Mouse (Mus musculus) hindbrain, embryonic 13.5 days (tissue): ENCODE measurements around the gene Zfp296. TPM values are rescaled to one million over a fixed set of nuclear protein-coding genes. Genes with fewer than 3 reads are reported as not detected.
A peak's percentile ranks its signal among the peaks of the same experiment; 100 is the strongest.

Source experiments
- ATAC-seq: fragments of 200-750 bp; cut with Nextera tagmentation; 2 replicates; pipeline ENCODE4 v1.8.0; 2017; ENCODE audit warnings: moderate TSS enrichment; ENCODE audit not compliant: low FRiP score
- H3K27ac ChIP-seq: fragments of 300-500 bp; sonication (generic); 2 replicates; pipeline ENCODE4 v1.5.1; 2015; ENCODE audit warnings: inconsistent platforms, mild to moderate bottlenecking, moderate library complexity
- H3K27me3 ChIP-seq: fragments of 300-500 bp; sonication (generic); 2 replicates; pipeline ENCODE4 v1.6.1; 2015; ENCODE audit warnings: mild to moderate bottlenecking, inconsistent platforms
- H3K36me3 ChIP-seq: fragments of 300-500 bp; sonication (generic); 2 replicates; pipeline ENCODE4 v1.6.1; 2015; ENCODE audit warnings: mild to moderate bottlenecking, inconsistent platforms
- H3K4me1 ChIP-seq: fragments of 300-500 bp; sonication (generic); replicated peaks from 2 replicates; pipeline ENCODE4 v1.6.1; 2015; ENCODE audit warnings: inconsistent platforms
- H3K4me2 ChIP-seq: fragments of 300-500 bp; sonication (generic); 2 replicates; pipeline ENCODE4 v1.6.1; 2015; ENCODE audit warnings: inconsistent platforms, mild to moderate bottlenecking, moderate library complexity
- H3K4me3 ChIP-seq: fragments of 300-500 bp; sonication (generic); 2 replicates; pipeline ENCODE4 v1.5.1; 2015; ENCODE audit warnings: mild to moderate bottlenecking, inconsistent platforms
- H3K9ac ChIP-seq: fragments of 300-500 bp; sonication (generic); 2 replicates; pipeline ENCODE4 v1.6.1; 2015; ENCODE audit warnings: mild to moderate bottlenecking, inconsistent platforms
- H3K9me3 ChIP-seq: fragments of 300-500 bp; sonication (generic); 2 replicates; pipeline ENCODE4 v1.6.1; 2016; ENCODE audit warnings: inconsistent platforms
- WGBS: fragments of 180-500 bp; shearing (Covaris S2); methylation state at CpG from one replicate; pipeline ENCODE4 v1.1.7; 2015; 5-methylcytosine and 5-hydroxymethylcytosine counted together
- polyA plus RNA-seq: library from polyadenylated mRNA; unstranded; fragments of >200 nt; fragmentation: Nextera tagmentation; extraction: Ambion mirVana; gene quantifications from 2 replicates; pipeline ENCODE4 v1.2.1, GENCODE M21; 2015

Gene Zfp296
- polyA plus RNA-seq, 1 experiment from 2014 or later, result 0.22 TPM

DNA sequence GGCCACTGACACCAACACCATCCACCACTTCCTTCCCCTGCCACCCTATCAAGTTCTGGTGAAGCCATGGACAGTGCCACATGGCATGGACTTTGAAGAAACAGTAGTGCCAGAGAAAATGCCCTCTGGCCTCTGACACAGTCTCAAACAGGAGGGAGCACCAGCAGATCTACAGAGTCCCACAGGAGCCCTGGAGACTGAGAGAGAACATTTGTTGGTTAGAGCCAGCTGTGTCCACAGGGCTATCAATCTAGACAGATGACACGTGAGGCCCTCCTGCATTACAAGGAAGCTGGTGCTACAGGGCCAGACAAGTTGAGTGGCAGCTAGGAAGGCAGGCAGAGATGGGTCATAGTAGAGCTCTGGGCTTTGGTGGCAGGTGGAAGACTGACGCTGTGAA, 24.6 kb upstream of the Zfp296 start:
- no peak overlapping the region for H3K4me3 ChIP-seq
- H3K27ac ChIP-seq, result no peak overlapping the region
- no peaks in the 10 kb centered on the region for H3K9me3 ChIP-seq
- no peak overlapping the region for H3K9ac ChIP-seq
- peaks cover 47% of the 10 kb centered on the region for H3K4me1 ChIP-seq
- no peak for ATAC-seq
- WGBS, result 62% methylated on average over 2 of the region's 2 CpGs
- no peaks in the 10 kb centered on the region for H3K27me3 ChIP-seq
- peaks cover 37% of the 10 kb centered on the region for H3K36me3 ChIP-seq
- no peak overlapping the region for H3K4me2 ChIP-seq

DNA sequence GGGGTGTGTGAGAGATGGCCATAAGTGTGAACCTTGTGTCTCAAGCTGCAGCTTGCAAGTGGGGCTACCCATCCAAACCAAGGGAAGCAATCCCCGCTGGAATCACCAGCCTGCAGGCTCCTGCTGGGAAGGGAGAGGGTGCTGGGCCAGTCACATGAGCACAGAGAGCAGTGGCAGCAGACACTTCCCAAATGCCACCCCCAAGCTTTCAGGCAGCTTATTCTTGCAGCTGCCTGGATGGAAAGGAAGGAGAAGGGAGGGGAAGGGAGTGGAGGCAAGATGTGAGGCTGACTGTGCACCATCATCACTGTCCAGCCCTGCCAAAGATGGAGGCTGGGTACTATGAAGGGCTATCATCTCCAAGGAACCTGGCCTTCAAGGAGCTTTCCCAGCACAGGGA, 22.9 kb upstream of the Zfp296 start:
- H3K9ac ChIP-seq, result no peak overlapping the region; the same call in 1 of the 2 replicates
- peaks cover 43% of the 10 kb centered on the region for H3K36me3 ChIP-seq
- H3K27me3 ChIP-seq, result no peaks in the 10 kb centered on the region
- no peak for ATAC-seq
- WGBS, result 94% methylated on average over 1 of the region's 1 CpGs
- H3K4me1 ChIP-seq, result peaks cover 56% of the 10 kb centered on the region
- H3K27ac ChIP-seq, result no peak overlapping the region
- no peak overlapping the region for H3K4me3 ChIP-seq
- H3K9me3 ChIP-seq, result no peaks in the 10 kb centered on the region
- no peak overlapping the region for H3K4me2 ChIP-seq

DNA sequence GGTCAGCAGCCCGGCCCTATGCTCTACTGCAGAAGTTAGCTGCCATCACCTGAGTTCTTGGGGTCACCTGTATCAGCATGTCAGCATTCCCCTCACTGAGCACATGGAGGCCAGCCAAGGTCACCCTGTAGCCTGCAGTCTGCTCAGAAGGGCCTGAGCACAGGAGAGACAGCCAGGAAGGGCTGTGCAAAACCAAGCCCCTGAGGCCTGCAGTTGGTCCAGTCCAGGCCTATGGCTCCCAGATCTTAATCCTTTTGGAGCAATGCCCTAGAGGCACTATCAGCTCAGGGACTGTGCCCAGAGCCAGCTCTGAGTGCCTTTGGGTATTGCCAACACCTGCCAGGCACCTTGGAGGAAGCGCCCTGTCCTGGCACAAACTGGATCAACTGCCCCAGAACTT, 20.0 kb upstream of the Zfp296 start:
- Histone ChIP-seq H3K27ac (no peak overlapping the region), H3K4me1 (peaks cover 73% of the 10 kb centered on the region)

DNA sequence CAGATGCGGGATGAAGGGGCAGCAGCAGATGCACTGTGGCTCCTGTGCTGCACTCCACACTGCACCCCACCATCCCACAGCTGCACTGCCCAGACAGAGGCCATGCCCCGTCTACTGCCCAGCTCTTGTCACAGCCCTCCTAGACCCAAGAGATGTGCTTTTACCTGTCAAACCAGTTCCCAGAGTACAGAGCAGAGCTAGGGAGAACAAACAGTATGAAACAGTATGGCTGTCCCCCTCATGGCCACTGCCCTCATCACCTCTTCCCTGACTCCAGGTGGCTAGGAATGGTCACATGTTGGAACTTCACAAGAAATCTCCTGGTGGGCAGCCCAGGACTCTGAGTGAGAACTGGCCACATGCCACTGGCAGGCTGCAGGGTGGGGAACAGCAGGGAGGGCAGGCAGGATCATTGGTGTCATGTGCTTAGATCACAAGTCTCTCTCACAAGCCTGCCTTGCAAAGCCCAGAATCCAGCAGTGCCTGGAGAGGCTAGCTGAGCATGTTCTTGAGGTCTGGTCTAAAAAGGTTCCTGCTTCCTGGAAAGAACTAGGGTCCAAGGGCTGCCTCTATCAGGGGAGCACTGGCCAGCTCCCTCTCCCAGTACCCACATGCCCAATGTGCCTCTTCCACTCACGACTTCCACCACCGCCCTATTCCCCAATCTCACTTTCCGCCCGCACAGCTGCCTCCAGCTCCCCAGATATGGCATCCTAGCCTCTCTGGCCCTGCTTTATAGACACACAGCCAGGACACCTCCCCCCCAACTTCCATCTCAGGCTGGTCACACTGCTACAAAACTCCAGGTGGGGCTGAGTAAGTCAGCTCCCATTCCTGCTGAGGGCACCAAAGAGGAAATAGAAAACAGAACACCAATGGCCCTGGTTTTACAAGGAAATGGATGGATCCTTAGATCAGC, 18.8 kb upstream of the Zfp296 start:
- Histone ChIP-seq H3K27ac (no peak overlapping the region), H3K4me3 (no peak overlapping the region), H3K36me3 (peaks cover 29% of the 10 kb centered on the region), H3K9ac (peak overlapping the region; percentile 56), H3K9me3 (no peaks in the 10 kb centered on the region), H3K4me2 (peak overlapping the region; percentile 100), H3K4me1 (peaks cover 70% of the 10 kb centered on the region), H3K27me3 (no peaks in the 10 kb centered on the region)
- WGBS, result 94% methylated on average over 6 of the region's 6 CpGs
- ATAC-seq, result no peak

More for the DNA sequence above, 20.0 kb upstream of the Zfp296 start:
- Histone ChIP-seq H3K4me3 (no peak overlapping the region), H3K4me2 (no peak overlapping the region), H3K27me3 (no peaks in the 10 kb centered on the region), H3K9ac (peak overlapping the region; percentile 36), H3K9me3 (no peaks in the 10 kb centered on the region), H3K36me3 (peaks cover 41% of the 10 kb centered on the region)
- no peak for ATAC-seq
- WGBS, result 94% methylated on average over 2 of the region's 2 CpGs

DNA sequence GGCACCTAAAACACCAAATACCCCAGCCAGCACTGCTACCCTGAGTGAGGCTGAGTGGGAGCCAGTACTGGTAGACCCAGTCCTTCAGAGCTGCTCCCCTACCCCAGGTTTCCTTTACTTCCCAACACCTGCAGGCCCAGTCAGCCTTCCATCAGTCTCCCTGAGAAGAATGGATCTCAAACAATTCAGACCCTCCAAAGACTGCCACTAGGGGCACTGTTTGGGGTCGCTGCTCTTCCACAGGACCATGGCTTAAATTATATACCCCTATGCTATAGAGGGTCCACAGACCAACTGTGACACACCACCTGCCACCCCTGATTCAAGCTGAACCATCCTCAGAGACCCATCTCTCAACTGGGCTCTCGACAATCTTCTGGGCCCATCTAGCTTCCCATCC, 18.1 kb upstream of the Zfp296 start:
- WGBS, result 41% methylated on average over 2 of the region's 2 CpGs
- Histone ChIP-seq H3K4me2 (peak overlapping the region; percentile 100), H3K27ac (no peak overlapping the region), H3K9me3 (no peaks in the 10 kb centered on the region), H3K4me1 (peaks cover 71% of the 10 kb centered on the region), H3K4me3 (peak overlapping the region; percentile 99), H3K36me3 (peaks cover 22% of the 10 kb centered on the region), H3K27me3 (no peaks in the 10 kb centered on the region), H3K9ac (peak overlapping the region; percentile 56)
- no peak for ATAC-seq

DNA sequence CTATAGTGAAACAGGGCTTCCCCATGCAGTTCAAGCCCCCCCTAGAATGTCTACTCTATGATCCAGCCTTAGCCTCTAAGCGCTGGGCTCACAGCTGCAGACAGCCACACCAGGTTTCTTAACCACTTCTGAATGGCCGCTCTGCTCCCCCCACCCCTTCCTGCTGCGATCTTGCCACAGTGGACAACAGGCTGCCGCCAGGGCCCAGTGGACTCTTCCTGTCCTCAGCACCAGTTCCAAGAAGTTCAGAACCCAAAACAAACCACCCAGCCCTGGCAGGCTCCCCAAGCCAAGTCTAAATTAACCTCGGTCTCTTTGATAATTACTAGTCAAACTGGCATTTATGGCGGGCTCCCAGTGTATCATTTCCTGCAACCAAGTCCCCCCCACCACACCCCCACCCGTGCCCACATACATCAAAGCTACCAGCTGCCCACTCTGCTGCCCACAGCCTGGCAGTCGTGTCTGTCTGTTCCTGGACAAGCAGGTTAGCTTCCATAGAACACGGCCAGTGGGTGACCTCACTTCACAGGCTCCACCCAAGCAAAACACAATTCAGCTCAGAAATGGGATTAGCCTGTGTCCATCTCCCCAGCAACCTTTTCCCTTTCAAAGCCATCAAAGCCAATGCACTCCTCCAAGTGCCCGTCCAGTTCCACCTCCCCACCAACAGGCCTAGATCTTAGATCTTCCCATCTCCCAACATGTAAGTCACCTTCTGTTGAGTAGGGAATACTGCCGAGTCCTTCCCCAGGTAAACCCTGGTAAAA, 16.4 kb upstream of the Zfp296 start:
- Histone ChIP-seq H3K27ac (peak overlapping the region; percentile 96; the same call in 1 of the 2 replicates), H3K4me3 (peak overlapping the region; percentile 99), H3K9ac (peak overlapping the region; percentile 98), H3K36me3 (peaks cover 27% of the 10 kb centered on the region), H3K9me3 (peaks cover 3% of the 10 kb centered on the region; the same call in 1 of the 2 replicates), H3K4me1 (peaks cover 65% of the 10 kb centered on the region), H3K4me2 (peak overlapping the region; percentile 100), H3K27me3 (no peaks in the 10 kb centered on the region)
- no peak for ATAC-seq
- WGBS, result 31% methylated on average over 11 of the region's 11 CpGs

DNA sequence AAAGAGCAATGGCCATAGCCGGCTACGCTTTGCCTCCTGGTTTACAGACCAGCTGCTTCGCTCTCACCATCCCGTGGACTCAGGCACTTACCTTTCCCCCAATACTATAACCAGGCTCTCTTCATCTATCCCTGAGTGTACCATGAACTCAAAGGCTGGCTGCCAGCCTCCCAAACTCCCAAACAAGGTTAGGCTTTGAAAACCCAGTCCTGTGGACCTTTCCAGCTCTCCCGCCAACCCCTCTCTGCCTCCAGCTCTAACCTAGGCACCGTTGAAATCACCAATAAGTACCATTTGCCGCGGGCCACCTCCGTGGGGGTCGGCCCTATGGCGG, 15.7 kb upstream of the Zfp296 start:
- Histone ChIP-seq H3K27me3 (no peaks in the 10 kb centered on the region), H3K27ac (peak overlapping the region; percentile 96), H3K4me1 (peaks cover 63% of the 10 kb centered on the region), H3K4me3 (peak overlapping the region; percentile 99), H3K4me2 (peak overlapping the region; percentile 100), H3K36me3 (peaks cover 27% of the 10 kb centered on the region), H3K9me3 (peaks cover 3% of the 10 kb centered on the region; the same call in 1 of the 2 replicates), H3K9ac (peak overlapping the region; percentile 98)
- WGBS, result 2% methylated on average over 11 of the region's 11 CpGs
- ATAC-seq, result no peak

DNA sequence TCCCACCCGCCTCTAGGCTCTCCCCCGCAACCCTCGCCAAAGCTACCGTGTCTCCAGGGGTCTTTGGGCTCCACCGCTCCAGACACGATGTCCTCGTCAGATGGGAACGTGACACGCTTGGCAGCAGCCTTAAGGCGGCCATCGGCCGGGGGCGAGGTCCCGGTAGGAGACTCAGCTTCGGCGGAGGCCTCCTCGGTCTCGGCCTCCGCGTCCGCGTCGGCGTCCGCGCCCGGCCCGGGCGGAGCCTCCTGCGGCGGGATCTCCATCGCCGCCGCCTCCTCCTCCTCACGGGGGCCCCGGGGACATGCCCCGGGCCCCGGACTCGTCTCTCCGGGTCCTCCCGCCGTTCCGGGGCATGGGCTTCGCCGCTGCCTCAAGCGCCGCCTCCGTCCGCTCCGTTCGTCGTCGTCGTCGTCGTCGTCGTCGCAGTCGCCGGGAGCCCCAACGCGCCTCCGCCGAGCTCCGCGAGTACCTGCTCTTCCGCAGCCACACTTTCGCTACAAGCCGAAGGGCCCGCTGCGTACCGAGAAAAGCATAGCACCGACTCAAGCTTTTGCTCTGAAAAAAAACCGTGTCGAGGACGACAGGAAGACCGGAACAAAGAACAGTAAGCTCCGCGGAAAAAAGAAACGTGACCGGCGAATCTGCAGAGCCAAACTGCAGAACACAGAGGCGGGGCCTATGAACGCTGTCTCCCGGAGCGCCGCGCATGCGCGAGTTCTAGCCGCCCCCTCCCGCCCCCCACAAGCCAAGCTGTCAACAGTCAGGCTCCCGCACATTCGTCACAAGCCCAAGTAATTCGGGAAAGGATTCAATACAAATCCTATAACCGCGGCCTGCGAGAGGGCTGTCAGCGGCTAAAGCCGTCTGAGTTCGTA, 15.1 kb upstream of the Zfp296 start:
- Histone ChIP-seq H3K36me3 (peaks cover 27% of the 10 kb centered on the region), H3K9me3 (peaks cover 3% of the 10 kb centered on the region; the same call in 1 of the 2 replicates), H3K4me1 (peaks cover 57% of the 10 kb centered on the region), H3K27ac (peak overlapping the region; percentile 96), H3K9ac (peak overlapping the region; percentile 98), H3K4me2 (peak overlapping the region; percentile 100), H3K27me3 (no peaks in the 10 kb centered on the region), H3K4me3 (peak overlapping the region; percentile 99)
- under 1% methylated on average over 86 of the region's 102 CpGs for WGBS
- ATAC-seq, result peak; percentile 84

DNA sequence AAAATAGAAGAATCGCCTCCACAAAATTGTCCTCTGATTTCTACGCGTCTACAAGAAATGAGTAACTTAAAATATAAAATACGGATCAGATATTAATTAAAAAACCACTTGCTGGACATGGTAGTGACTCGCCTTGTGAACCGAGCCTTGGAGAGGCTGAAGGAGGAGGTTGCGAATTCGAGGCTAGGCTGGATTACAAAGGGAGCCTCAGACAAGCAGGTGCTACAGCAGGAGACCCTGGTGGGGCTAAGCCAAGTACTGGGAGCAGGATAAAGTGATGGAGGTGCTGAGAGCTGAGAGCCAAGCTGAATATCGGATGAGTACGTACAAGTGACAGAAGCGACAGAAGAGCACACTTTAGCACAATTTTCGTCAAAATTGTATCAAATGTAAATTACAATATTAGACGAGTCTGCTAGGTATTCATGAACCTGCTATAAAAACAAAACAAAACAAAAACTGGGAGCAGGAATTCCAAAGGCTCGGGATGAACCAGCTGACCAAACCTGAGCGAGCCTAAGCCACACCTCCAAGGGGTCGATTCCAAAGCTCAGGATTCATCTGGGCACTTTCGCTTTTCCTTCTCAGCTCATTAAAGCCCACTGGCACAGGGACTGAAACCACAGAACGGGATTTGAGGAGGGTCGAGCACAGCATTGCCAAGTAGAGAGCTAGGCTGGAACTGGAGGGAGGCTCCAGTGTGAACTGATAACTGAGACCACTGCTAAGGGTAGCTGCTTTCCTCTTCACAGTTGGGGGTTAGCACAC, 14.3 kb upstream of the Zfp296 start, which contains the start of gene Ppp1r37:
TSS of gene Ppp1r37 (minus strand) at position 434 of the 768 bp plus-strand sequence.
- peak within 1 kb of the TSS; percentile 96 for H3K27ac ChIP-seq
- H3K36me3 ChIP-seq, result peaks cover 24% of the 10 kb centered on the region
- peak; percentile 55 for ATAC-seq
- H3K9me3 ChIP-seq, result peaks cover 3% of the 10 kb centered on the region; the same call in 1 of the 2 replicates
- H3K27me3 ChIP-seq, result no peaks in the 10 kb centered on the region
- 3% methylated on average over 19 of the region's 19 CpGs for WGBS
- H3K9ac ChIP-seq, result peak within 1 kb of the TSS; percentile 98
- H3K4me3 ChIP-seq, result peak within 1 kb of the TSS; percentile 99
- peaks cover 49% of the 10 kb centered on the region for H3K4me1 ChIP-seq
- peak within 1 kb of the TSS; percentile 100 for H3K4me2 ChIP-seq

DNA sequence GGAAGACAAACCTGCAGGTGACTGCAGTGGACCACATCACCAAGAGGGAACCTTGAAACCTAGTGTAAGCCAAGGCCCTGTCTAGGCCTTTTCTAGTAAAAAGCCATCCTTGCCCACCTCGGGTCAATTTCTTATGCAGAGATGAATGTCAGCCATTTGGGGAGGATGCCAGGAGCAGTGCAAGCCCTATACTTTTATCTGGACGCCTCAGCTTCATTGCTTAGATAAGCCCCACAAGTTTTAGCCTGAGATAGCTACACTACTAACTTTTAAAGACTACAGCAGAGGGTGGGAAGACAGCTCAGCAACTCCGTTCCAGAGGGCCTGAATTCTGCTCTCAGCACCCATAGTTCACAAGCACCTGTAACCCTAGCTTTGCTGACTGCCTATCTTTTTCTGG, 13.2 kb upstream of the Zfp296 start:
- no peak for ATAC-seq
- Histone ChIP-seq H3K9ac (no peak overlapping the region), H3K4me3 (no peak overlapping the region), H3K27ac (no peak overlapping the region), H3K36me3 (peaks cover 25% of the 10 kb centered on the region), H3K9me3 (peaks cover 3% of the 10 kb centered on the region; the same call in 1 of the 2 replicates), H3K4me2 (no peak overlapping the region), H3K27me3 (no peaks in the 10 kb centered on the region), H3K4me1 (peaks cover 39% of the 10 kb centered on the region)
- WGBS, result 90% methylated on average over 3 of the region's 3 CpGs

DNA sequence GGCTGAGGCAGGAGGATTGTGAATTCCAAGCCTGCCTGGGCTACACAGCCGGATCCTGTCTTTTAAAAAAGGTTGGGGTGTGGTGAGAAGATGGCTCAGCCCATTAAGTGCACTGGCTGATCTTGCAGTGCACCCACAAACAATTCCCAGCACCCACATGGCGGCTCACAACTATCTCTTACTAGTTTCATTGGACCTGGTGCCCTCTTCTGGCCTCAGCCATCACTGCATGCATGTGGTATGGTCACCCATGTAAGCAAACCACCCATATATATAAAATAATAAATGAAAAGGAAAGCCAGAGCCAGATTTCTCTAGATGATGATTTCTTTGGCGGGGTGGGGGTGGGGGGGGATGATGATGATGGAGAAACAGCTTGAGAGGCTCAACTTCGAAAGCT, 12.6 kb upstream of the Zfp296 start:
- Histone ChIP-seq H3K9me3 (peaks cover 3% of the 10 kb centered on the region; the same call in 1 of the 2 replicates), H3K4me1 (peaks cover 33% of the 10 kb centered on the region), H3K4me2 (no peak overlapping the region), H3K27ac (no peak overlapping the region), H3K4me3 (no peak overlapping the region), H3K27me3 (no peaks in the 10 kb centered on the region), H3K9ac (no peak overlapping the region), H3K36me3 (peaks cover 31% of the 10 kb centered on the region)
- 89% methylated on average over 4 of the region's 4 CpGs for WGBS
- no peak for ATAC-seq
